Mouse (Mus musculus): Measurements from ENCODE around the gene Slc8a1.

DNA sequence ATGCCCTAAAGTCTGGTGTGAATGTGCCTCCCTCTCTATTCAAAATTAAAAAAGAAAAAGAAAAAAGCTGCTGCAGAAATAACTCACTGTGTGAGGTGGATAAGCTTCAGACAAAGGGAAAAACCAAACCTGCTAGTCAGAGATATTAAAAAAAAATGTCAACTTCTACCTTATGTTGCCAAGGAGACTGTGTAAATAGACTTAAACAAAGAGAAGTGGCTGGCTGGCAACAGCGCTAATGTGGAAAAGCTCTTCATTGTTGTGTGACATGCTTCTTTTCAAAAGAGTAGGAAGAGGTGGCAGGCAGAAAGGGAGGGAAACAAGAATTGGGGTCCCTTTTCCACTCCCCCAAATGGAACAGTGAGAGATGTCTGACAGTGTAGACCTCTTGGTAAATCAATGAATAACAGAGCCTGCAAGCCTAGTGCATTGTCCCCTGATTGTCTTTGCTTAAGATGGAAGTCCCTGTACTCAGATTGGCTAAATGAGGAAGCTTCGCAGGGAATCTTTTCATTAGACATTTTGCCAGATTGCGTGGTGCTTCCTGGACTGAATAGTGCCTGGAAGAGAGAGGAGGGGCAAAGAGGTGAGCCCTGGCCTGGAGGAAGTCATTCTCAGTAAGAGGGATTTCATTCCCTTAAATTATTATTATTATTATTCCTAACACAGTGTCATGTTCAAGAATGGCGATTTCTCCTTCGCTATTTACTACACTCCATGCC, 237.3 kb downstream of the Slc8a1 start:
- TF ChIP-seq FLI1 (IDR thresholded peaks at IDR 0.05; ENCODE audit: low read length) (no peak), GATA1 (IDR thresholded peaks at IDR 0.05; ENCODE audit: borderline replicate concordance, low read length) (no peak)
